Mouse (Mus musculus) cerebellum, adult 2 months (tissue): ENCODE measurements around the gene Olfm4. TPM values are rescaled to one million over a fixed set of nuclear protein-coding genes. Genes with fewer than 3 reads are reported as not detected.

Experiments used
- DNase-seq, 2 experiments: peaks; one replicate each; pipeline ENCODE4 v3.0.0; 2021
- H3K27ac ChIP-seq: fragments of 200-500 bp; 2 replicates; pipeline ENCODE4 v1.5.1; 2012; ENCODE audit warnings: low read length, control low read depth, inconsistent platforms; ENCODE audit not compliant: insufficient read depth
- H3K27me3 ChIP-seq: fragments of 200-500 bp; 2 replicates; pipeline ENCODE4 v1.6.1; 2012; ENCODE audit warnings: inconsistent platforms, mild to moderate bottlenecking, low read length, moderate library complexity; ENCODE audit not compliant: control insufficient read depth, insufficient read depth
- H3K4me1 ChIP-seq: fragments of 200-500 bp; 2 replicates; pipeline ENCODE4 v1.6.1; 2011; ENCODE audit warnings: low read length; ENCODE audit not compliant: control insufficient read depth, insufficient read depth
- H3K4me3 ChIP-seq: fragments of 200-500 bp; replicated peaks from 2 replicates; pipeline ENCODE3; 2011; ENCODE audit warnings: mild to moderate bottlenecking, low read depth, low read length, control low read depth; ENCODE audit not compliant: insufficient read depth
- CTCF ChIP-seq: fragments of 200-500 bp; IDR thresholded peaks from 2 replicates; pipeline ENCODE4 v1.5.1; 2011; ENCODE audit warnings: low read depth, mild to moderate bottlenecking, control low read depth, low read length, moderate library complexity, borderline replicate concordance; ENCODE audit not compliant: insufficient read depth
- POLR2A ChIP-seq: fragments of 200-500 bp; IDR thresholded peaks from 2 replicates; pipeline ENCODE4 v1.6.1; 2011; ENCODE audit warnings: low read length, control low read depth, borderline replicate concordance; ENCODE audit not compliant: insufficient read depth
- WGBS: fragments of 180-500 bp; shearing (Covaris S2); methylation state at CpG from one replicate; pipeline ENCODE4 v1.1.7; 2018; 5-methylcytosine and 5-hydroxymethylcytosine counted together
- polyA plus RNA-seq: library from polyadenylated mRNA; depleted of rRNA; stranded (reverse); fragments of >200 nt; gene quantifications from 2 replicates; pipeline ENCODE4 v1.2.3, GENCODE M21; 2012; rRNA removed

Olfm4 gene
- polyA plus RNA-seq, result 2.0 and 2.5 TPM in 2 replicates

DNA sequence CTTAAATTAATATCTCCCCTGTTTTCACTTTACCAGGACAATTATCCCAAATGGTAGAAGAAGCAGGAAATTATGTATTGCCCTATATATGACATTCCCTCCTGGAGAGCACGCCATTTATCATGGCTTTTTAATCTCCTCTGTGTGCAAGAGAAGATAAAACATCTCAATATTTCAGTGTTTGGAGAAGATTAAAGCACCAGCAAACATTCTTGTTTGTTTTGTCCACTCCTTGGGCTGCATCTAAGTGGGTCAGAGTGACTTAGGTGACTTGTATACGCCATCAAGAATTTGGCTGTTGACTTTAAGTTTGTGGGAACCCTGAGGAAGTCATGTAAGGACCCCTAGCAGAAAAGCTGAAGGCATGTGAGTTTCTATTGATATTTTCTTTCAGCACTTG, at the start of gene Olfm4:
Gene Olfm4, plus strand, starts transcription at position 301 of the 400 bp plus-strand sequence.
- Histone ChIP-seq H3K4me1 (peaks cover 3% of the 10 kb centered on the region; the same call in 1 of the 2 replicates), H3K4me3 (no peak within 1 kb of the TSS), H3K27me3 (no peaks in the 10 kb centered on the region; the same call in 1 of the 2 replicates), H3K27ac (no peak within 1 kb of the TSS)
- WGBS, result 96% methylated on average over 2 of the region's 2 CpGs
- DNase-seq, result no peak
- TF ChIP-seq POLR2A (no peak), CTCF (no peak)

DNA sequence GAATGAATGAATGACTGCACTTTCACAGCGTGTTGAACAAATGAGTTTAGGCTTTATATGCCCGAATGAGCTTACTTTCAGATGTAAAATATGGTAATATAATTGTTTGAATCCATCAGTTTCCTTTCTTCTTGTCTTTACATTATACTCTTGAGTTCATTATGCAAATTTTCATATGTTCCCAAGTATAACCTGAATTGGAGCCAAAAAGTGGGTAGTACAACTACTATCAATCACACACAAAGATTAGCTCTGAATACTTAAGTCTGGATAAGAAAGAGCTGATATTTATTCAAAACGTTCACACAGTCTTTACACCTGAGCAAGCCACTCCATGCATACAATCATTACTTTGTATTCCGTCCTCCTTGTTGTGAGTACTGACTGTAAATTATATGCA, 49.5 kb upstream of the Olfm4 start:
- DNase-seq, result no peak
- Histone ChIP-seq H3K27me3 (no peaks in the 10 kb centered on the region; the same call in 1 of the 2 replicates), H3K27ac (no peak overlapping the region), H3K4me1 (no peaks in the 10 kb centered on the region), H3K4me3 (no peak overlapping the region)
- 74% methylated on average over 4 of the region's 4 CpGs for WGBS
- TF ChIP-seq CTCF, result no peak
- TF ChIP-seq POLR2A, result no peak

DNA sequence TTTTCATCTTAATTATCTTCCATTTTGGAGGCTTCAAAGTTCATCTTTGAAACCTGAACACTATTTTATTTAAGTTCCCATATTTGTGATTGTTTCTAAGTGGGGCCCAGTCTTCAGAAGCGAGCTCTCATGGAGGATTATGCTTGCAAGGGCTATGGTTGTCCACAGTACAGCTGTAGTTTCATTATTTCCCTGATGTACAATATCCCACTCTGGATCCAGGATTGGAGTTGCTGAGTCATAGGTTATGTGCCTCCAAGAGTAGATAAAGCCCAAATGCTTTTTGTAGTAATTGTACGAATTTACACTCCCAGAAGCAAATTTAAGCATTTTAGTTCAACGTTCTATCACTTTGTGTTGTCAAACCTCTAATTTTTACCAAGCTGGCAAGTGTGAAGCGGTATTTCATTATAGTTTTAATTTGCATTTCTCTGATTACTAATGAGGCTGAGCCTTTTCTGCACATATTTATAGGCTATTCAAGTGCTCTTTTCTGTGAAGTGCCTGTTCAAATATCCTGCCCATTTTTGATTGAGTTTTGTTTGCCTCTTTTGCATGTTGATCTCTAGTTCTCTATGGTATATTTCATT, 46.9 kb upstream of the Olfm4 start:
- H3K4me1 ChIP-seq, result no peaks in the 10 kb centered on the region
- no peak for DNase-seq
- TF ChIP-seq POLR2A (no peak), CTCF (no peak)
- no peak overlapping the region for H3K27ac ChIP-seq
- 89% methylated on average over 4 of the region's 4 CpGs for WGBS
- H3K4me3 ChIP-seq, result no peak overlapping the region
- H3K27me3 ChIP-seq, result no peaks in the 10 kb centered on the region

DNA sequence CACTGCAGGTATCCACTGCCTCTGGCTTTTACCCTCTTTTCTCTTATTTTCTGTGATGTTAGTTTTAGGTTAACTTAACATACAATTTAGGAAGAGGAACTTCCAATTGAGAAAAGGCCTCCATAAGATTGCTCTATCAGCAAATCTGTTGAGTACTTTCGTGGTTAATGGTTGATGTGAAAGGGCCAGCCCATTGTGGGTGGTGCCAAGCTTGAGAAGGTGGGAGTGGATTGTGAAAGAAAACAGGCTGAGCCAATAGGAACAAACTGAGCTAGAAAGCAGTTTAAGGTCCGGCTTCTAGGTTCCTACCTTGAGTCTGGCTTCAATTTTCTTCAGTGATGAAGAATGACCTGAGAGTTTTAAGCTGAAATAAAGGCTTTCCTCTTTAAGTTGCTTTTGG, 38.0 kb upstream of the Olfm4 start:
- Histone ChIP-seq H3K4me1 (no peaks in the 10 kb centered on the region), H3K27me3 (no peaks in the 10 kb centered on the region), H3K4me3 (no peak overlapping the region), H3K27ac (no peak overlapping the region)
- WGBS, result 81% methylated on average over 2 of the region's 2 CpGs
- TF ChIP-seq POLR2A, result no peak
- DNase-seq, result no peak

DNA sequence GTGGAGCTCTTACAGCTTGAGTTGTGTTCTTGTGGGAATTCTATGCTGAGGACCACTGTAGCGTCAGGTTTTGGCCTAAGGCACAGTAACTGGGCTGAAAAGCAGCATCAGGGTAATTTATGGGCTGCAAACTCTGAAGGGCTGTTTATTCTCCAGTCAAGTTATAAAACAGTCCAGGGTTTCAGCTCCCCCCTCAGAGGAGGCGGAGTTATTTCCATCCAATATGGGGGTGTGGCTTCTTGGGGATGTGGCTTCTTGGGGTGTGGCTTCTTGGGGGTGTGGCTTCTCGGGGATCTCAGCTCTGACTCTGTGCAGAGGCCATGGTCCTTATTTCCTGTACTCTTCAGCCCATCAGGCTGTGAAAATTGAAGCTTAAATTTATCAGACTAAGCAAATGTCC, 28.2 kb upstream of the Olfm4 start:
- H3K4me3 ChIP-seq, result no peak overlapping the region
- 87% methylated on average over 3 of the region's 3 CpGs for WGBS
- no peak for DNase-seq
- no peak overlapping the region for H3K27ac ChIP-seq
- TF ChIP-seq CTCF, result no peak
- no peak for TF ChIP-seq POLR2A
- H3K4me1 ChIP-seq, result no peaks in the 10 kb centered on the region
- H3K27me3 ChIP-seq, result no peaks in the 10 kb centered on the region

DNA sequence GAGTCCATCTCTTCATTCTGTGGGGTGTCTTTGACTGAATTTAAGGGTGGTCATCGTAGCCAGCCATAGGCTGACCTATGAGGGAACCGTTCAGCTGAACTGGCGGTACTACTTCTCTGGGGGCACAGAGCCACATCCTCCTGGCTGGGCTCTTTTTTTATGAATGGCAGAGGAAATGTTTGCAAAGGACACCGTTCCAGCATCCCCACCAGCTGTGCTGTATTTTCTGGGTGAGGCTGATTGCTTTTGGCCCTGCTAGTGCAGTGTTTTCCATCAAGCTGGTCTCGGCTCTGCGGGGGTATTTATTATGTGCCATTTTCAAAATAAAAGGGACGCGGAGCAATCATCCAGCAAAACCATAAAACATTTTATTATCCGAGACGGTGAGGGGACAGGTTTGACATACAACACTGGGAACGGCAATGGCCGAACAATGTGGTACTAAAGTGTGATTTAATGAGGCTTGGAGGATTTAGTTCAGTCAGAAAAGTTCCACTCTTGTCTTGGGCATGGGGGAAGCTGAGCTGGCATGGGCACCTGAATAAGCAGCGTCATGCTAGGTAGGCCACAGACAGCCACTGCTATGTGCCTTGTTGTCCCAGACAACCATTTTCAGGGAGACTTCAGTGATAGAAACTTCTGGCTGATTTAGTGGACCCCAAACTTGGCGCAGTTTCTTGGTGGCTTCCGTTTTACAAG, 25.9 kb upstream of the Olfm4 start:
- Histone ChIP-seq H3K4me3 (no peak overlapping the region), H3K4me1 (no peaks in the 10 kb centered on the region), H3K27ac (no peak overlapping the region), H3K27me3 (no peaks in the 10 kb centered on the region)
- no peak for TF ChIP-seq CTCF
- no peak for TF ChIP-seq POLR2A
- WGBS, result 62% methylated on average over 15 of the region's 15 CpGs
- DNase-seq, result no peak

DNA sequence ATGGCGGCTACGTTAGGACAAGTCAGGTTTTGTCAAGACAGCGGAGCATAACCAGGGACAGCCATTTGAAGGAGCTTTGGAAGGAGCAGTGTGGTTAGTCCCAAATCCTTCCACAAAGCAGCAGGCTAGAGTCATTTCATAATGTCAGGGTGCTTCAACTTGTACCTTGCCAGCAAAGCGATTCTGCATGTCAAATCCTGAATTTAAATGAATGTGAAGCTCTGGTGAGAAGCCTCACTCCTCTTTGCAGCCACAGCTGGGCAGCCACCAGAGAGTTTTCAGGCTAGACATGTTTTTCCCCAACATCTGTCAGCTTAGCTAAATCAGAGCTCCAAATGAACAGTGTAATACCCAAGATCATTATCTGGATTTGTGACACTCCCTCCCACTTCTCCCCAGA, 22.7 kb upstream of the Olfm4 start:
- DNase-seq, result no peak
- no peak for TF ChIP-seq POLR2A
- TF ChIP-seq CTCF, result no peak
- Histone ChIP-seq H3K27ac (no peak overlapping the region), H3K4me3 (no peak overlapping the region), H3K27me3 (no peaks in the 10 kb centered on the region), H3K4me1 (no peaks in the 10 kb centered on the region)
- WGBS, result 76% methylated on average over 4 of the region's 4 CpGs

DNA sequence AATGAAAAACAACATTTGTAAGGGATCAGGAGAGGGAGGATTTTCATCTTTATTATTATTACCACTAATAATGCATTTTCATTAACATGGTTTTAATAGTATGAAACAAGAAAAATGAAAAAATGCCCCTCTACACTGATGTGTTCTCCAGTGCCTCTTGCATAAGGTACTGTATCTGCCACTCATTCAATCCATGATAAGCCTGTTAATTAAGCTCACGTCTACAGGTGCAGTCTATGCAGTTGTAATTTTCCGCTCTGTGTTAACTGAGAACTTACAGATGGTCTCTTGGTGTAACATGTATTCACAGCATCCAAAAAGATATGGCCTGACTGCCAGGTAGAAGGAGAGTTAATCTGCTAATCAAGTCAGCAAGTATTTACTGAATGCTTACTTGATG, 22.3 kb upstream of the Olfm4 start:
- Histone ChIP-seq H3K4me3 (no peak overlapping the region), H3K27me3 (no peaks in the 10 kb centered on the region), H3K27ac (no peak overlapping the region), H3K4me1 (no peaks in the 10 kb centered on the region)
- WGBS, result 92% methylated on average over 2 of the region's 2 CpGs
- DNase-seq, result no peak
- TF ChIP-seq CTCF (no peak), POLR2A (no peak)
